In genomic region chr1:64753668-64754067, GRCm38 (mm10) we compare ENCODE assay signal across 21 mouse cellular contexts. TPM values are rescaled to one million over a fixed set of nuclear protein-coding genes. Genes with fewer than 3 reads are reported as not detected.
DNase-seq lines count a peak whose midpoint lies in the region; TF ChIP-seq lines count a peak whose summit lies in the region.
"Had no signal": no experiment of that assay in that cellular context is flagged by ENCODE, and none has a peak within 500 bp of the region (broad histone marks: within the 10 kb centered on the region; RNA-seq: fewer than 3 reads in every experiment).

No protein-coding gene starts in this region.

- H3K4me3 ChIP-seq in kidney, adult 2 months (ENCODE audit: insufficient read depth, low read depth, low read length) = no peak overlapping the region
- H3K4me3 ChIP-seq in forebrain, embryonic 10.5 days = no peak overlapping the region
- H3K4me3 ChIP-seq: embryonic facial prominence, embryonic 12.5 days; erythroblast, embryonic 14.5 days; forebrain, embryonic 15.5 days; heart, adult 2 months; hindbrain, embryonic 10.5 days; layer of hippocampus, adult 2 months; limb, embryonic 15.5 days; midbrain, embryonic 13.5 days; myocyte had no signal

- intact Hi-C loops in heart, postnatal 14 days (cut with DNase I) = no loop called here

- peak; percentile 39 for DNase-seq in kidney, adult 2 months
- DNase-seq in kidney, postnatal 14 days = no peak
- peak; percentile 27 for DNase-seq in 416B (ENCODE audit: low read depth)
- DNase-seq in adipocyte (ENCODE audit: low spot score) = peak; percentile 63
- peak; percentile 58 for DNase-seq in lung, postnatal 36 days
- no peak for DNase-seq in heart, postnatal 14 days
- DNase-seq in forebrain, embryonic 10.5 days (ENCODE audit: extremely low spot score, low spot score) = no peak
- DNase-seq: adrenal gland, adult 8-10 months; B cell, adult 2 months; cerebellum, adult 9-10 months; gastrocnemius, postnatal 25 days; thymus, postnatal 25 days had no signal

- no peaks in the 10 kb centered on the region for H3K27me3 ChIP-seq in kidney, adult 2 months (replicated peaks; ENCODE audit: control insufficient read depth, insufficient read depth, low read length)
- H3K27me3 ChIP-seq in forebrain, embryonic 10.5 days (ENCODE audit: poor library complexity, severe bottlenecking) = peaks cover 4% of the 10 kb centered on the region; the same call in 1 of the 2 replicates
- H3K27me3 ChIP-seq: embryonic facial prominence, embryonic 12.5 days; forebrain, embryonic 15.5 days; limb, embryonic 15.5 days; midbrain, embryonic 13.5 days had no signal

- no peak for TF ChIP-seq CTCF in kidney, adult 2 months (conservative IDR thresholded peaks at IDR 0.05; ENCODE audit: insufficient read depth, insufficient read length, low read depth, low read length)

- H3K4me1 ChIP-seq in kidney, adult 2 months (ENCODE audit: control insufficient read depth, insufficient read depth, low read length) = no peaks in the 10 kb centered on the region; the same call in 1 of the 2 replicates
- H3K4me1 ChIP-seq in forebrain, embryonic 10.5 days = no peaks in the 10 kb centered on the region
- H3K4me1 ChIP-seq: embryonic facial prominence, embryonic 12.5 days; forebrain, embryonic 15.5 days; midbrain, embryonic 13.5 days had no signal

- 77% methylated on average over 7 of the region's 7 CpGs for WGBS in kidney, adult 2 months
- WGBS in forebrain, embryonic 10.5 days = 73% methylated on average over 7 of the region's 7 CpGs

- H3K27ac ChIP-seq in kidney, adult 2 months (ENCODE audit: insufficient read depth, low read depth, low read length) = no peak overlapping the region
- H3K27ac ChIP-seq in forebrain, embryonic 10.5 days = no peak overlapping the region
- H3K27ac ChIP-seq: embryonic facial prominence, embryonic 12.5 days; forebrain, embryonic 15.5 days; heart, adult 2 months; hindbrain, embryonic 10.5 days; layer of hippocampus, adult 2 months; limb, embryonic 15.5 days; midbrain, embryonic 13.5 days had no signal

- no peaks in the 10 kb centered on the region for H3K9me3 ChIP-seq in forebrain, embryonic 10.5 days
- H3K9me3 ChIP-seq: embryonic facial prominence, embryonic 12.5 days; forebrain, embryonic 15.5 days; hindbrain, embryonic 10.5 days; limb, embryonic 15.5 days; midbrain, embryonic 13.5 days had no signal

- no peaks in the 10 kb centered on the region for H3K36me3 ChIP-seq in kidney, adult 2 months (ENCODE audit: control insufficient read depth, insufficient read depth, low read length)
- H3K36me3 ChIP-seq in forebrain, embryonic 10.5 days (replicated peaks) = no peaks in the 10 kb centered on the region
- H3K36me3 ChIP-seq: embryonic facial prominence, embryonic 12.5 days; forebrain, embryonic 15.5 days; hindbrain, embryonic 10.5 days; limb, embryonic 15.5 days; midbrain, embryonic 13.5 days had no signal

- TF ChIP-seq POLR2A in kidney, adult 2 months (IDR thresholded peaks at IDR 0.05; ENCODE audit: low read depth, low read length) = no peak

RNA-seq across cellular contexts. Expression of gene Fzd5, which starts 16.1 kb away (rescaled TPM):
- polyA plus RNA-seq in kidney, adult 2 months (2012; rRNA removed) = 9.7 and 13.8 TPM in 2 replicates
- 1 to 10 TPM; 4.7 to 4.9 TPM for total RNA-seq in heart, postnatal 14 days (2021)
- polyA plus RNA-seq in forebrain, embryonic 10.5 days (2016; fragmentation: Nextera tagmentation; extraction: Ambion mirVana) = 1.4 and 2.3 TPM in 2 replicates

Comparison
In these comparisons a context has a peak if more than half of its experiments do, and no peak if none do; other contexts are left out.
1. DNase-seq: peak in kidney, adult 2 months (single experiment), 416B (single experiment), adipocyte (single experiment) and lung, postnatal 36 days (single experiment); none in kidney, postnatal 14 days (single experiment), heart, postnatal 14 days (0 of 2) and forebrain, embryonic 10.5 days (single experiment).